Mouse (Mus musculus) CH12.LX (cell line): ENCODE results near the gene Ppp1r37.

ENCODE experiments used
- EP300 ChIP-seq: IDR thresholded peaks from 2 replicates; pipeline ENCODE4 v1.6.1; 2011; ENCODE audit warnings: low read length, improper control_type of control experiment
- USF2 ChIP-seq: conservative IDR thresholded peaks from 2 replicates; pipeline ENCODE4 v1.6.1; 2011; ENCODE audit warnings: low read depth, low read length, improper control_type of control experiment

DNA sequence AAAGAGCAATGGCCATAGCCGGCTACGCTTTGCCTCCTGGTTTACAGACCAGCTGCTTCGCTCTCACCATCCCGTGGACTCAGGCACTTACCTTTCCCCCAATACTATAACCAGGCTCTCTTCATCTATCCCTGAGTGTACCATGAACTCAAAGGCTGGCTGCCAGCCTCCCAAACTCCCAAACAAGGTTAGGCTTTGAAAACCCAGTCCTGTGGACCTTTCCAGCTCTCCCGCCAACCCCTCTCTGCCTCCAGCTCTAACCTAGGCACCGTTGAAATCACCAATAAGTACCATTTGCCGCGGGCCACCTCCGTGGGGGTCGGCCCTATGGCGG is 1.5 kb downstream of the Ppp1r37 start:
- TF ChIP-seq EP300, result no peak
- TF ChIP-seq USF2, result no peak
